Mouse (Mus musculus): ENCODE measurements around the gene Gtf3c6.
"Not testable (repeated sequence)": the region's sequence is repeated elsewhere in the genome, so short reads cannot be mapped to it uniquely, and the experiment has no call there.

Gene Gtf3c6

DNA sequence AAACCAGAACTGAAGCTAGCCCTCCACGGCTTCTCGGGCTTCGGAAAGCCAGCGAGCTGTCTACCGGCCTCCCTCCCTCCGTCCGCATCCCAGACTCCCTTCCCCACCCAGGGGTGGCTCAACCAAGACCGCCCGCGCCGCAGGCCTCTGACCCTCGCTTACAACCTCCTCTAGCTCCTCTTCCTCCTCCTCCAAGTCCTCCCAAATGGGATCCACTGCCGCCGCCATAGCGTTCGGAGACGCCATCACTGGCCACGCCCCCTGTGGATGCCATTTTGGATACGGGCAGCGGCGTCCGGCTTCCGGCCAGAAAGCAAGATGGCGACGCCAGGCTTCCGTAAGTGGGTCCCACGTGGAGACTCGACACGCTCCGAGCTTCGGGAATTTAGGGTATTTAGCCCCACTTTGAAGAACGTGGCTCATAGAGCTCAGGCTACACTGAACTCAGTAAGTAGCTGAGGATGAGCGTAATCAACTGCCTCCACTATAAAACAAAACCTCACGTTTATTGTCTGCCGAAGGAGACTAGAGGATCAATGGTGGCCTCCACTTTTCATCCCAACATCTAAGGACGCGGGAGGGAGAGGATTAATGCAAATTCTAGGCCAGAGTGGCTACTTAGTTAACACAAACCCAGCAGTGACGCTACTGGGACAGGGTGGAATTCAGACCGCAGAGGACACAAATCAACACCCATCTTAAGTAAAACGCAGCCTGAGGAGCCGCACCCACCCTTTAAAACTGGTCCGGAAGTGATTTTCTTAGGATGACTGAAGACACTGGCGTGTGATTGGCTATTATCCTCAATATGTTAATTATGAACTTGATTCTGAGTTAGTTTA, at the start of gene Gtf3c6:
Gene Gtf3c6, minus strand, starts transcription at position 695 of the 842 bp plus-strand sequence.
- peak; percentile 75 to 89 for DNase-seq (ENCODE audit: low read depth in 1 of 2, low spot score in 2 of 2)

DNA sequence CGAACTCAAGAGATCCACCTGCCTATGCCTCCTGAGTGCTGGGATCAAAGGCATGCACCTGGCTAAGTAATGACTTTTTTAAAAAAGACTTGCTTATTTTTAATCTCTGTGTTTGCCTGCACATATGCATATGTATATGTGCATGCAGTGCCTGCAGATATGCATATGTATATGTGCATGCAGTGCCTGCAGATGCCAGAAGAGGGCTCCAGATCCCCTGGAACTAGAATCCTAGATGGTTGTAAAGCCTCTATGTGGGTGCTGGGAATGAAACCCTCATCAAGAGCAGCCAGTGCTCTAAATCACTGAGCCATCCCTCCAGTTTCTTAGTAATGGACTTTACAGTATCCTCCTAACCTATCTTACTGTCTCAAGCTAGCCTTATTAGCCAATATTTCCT, 48.1 kb upstream of the Gtf3c6 start:
- no peak for DNase-seq (ENCODE audit: low read depth in 1 of 2, low spot score in 2 of 2)

DNA sequence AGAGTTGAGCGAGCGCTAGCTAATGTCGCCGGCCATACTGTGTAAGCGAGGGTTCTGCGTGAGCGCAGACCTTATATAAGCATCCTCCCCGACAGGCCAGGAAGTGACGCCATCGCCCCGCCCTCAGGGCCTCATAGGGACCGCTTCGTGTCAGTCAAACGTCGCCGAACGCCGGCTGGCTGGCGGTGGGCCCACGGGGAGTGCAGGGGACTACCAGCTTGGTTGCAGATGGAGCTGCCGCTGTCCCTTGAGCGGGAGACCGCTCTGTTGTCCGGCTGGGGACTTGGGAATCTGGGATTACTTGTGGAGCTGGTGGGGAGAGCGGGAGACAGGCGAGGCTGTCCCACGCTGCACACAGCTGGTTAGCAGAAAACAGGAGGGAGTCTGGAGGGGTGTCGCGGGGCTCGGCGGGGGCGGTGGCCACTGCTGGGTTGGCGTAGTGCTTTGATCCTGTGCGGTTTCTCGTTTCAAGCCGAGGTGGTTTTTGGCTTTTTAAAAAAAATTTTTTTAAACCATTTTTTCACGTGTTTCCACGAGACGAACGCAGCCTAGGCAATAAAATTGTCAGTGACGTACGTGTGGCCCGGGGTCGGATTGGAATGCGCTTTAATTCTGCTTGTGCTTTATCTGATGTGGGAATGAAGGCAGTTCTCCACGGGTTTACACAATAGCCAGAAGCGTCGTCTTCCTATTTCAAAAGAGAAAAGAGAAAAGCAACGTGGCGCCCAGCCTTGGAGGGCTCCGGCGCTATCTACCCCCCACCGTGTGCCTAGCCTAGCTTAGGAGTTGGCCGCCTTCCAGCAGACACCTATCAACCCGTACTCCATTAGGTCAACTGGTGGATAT, 44.5 kb upstream of the Gtf3c6 start, which contains the start of gene Amd1:
Gene Amd1, minus strand, starts transcription at position 47 of the 846 bp plus-strand sequence.
- DNase-seq (ENCODE audit: low read depth in 1 of 2, low spot score in 2 of 2): peak; percentile 96 to 99

DNA sequence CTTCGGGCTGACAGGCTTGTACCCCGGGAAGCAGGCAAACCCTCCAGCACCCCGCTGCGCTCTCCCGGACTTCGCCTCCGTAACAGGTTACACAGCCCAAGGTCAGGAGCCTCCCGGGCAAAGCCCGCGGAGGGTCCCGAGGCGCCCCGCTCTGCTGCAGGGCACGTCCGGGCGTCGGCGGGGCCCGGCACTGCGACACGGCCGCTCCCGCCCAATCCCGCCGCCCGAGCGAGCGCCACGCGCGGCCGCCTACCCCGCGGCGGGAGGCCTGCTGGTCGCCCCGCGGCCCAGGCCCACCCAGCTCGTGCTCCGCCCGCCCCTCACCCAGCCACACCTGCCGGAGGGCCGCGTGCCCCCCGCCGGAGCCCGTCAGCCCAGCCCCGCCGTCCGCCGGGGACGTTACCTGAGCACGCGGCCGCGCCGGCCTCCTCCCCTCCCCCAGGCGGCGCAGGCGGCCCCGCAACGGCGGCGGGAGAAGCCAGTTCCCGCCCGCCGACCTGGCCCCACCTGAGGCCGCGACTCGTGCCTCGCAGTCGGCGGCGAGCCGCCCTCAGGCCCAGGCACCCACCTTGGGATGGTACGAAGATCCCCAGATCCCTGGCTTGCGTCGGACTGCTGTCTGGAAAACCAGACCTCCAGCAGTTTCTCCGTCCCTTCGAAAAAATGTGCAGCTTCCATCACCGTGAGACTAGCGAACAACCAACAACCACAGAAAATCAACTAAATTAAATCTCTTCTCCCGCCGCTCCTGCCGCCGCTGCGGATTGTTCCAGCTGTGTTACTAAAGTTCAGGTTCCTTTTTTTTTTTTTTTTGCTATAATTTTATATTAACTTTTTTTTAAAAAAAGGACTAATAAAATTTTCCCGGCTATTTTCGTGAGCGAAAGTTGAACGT, 43.5 kb upstream of the Gtf3c6 start:
- not testable (repeated sequence) for DNase-seq (ENCODE audit: low read depth in 1 of 2, low spot score in 2 of 2)

DNA sequence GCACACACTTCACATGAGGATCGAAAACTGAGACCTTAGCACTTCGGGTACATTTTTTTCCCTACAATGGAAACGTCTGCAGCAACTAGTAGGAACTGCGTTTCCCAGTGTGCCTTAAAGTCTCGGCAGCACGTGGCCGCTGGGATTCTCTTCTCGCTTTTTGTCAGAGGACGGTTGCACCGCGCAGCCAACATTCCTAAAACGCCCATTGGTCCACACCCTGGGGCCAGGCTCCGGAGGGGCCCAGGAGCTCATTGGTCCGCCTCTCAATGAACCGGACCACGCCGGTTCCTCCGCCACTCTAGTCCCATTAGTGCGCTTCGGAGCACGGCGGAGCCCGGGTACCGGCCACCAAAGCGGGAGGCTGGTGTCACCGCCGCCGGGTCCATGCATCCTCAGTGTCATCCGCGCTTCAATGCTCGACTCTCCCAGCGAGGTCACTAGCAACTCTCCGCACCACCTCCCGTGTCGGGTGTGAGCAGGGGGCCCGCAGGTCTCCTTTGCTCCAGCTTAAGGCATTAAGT, 42.8 kb upstream of the Gtf3c6 start:
- peak; percentile 14 to 39 for DNase-seq (ENCODE audit: low read depth in 1 of 2, low spot score in 2 of 2)

DNA sequence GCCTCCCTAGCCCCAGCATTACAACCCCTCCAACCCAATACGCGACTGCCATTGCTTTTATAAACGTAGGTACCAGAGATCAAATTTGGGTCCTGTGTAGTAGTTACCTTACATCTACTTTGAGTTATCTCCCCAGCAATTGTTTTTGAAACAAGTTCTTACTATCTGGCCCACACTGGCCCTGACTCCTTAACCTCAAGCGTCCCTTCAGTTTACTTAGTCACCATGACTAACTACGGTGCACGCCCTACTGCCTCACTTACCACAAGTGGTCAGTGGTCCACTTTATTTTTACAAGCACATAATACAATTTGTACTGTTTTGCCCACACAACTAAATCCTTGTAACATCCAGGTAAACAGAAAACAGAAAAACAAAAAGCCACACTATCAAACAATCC, 34.7 kb upstream of the Gtf3c6 start:
- no peak for DNase-seq (ENCODE audit: low read depth in 1 of 2, low spot score in 2 of 2)

DNA sequence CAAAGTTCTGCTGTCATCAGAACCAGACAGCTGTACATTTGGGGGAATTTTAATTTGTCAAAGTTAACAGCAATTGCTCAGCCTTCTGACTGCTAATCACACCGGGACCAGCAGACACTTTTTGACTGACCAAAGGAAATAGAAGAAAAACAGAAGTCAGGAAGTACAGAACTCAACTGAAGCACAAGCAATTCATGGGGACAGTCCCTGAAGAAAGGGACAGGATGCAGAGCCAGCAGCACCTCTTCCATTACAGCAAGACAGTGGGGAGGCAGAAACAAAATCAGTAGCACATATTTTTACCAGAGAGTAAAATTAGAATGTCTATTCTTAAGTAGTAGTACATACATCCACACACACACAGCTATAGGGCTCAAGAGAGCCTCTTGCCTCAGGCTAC, 28.9 kb upstream of the Gtf3c6 start:
- DNase-seq (ENCODE audit: low read depth in 1 of 2, low spot score in 2 of 2): no peak

DNA sequence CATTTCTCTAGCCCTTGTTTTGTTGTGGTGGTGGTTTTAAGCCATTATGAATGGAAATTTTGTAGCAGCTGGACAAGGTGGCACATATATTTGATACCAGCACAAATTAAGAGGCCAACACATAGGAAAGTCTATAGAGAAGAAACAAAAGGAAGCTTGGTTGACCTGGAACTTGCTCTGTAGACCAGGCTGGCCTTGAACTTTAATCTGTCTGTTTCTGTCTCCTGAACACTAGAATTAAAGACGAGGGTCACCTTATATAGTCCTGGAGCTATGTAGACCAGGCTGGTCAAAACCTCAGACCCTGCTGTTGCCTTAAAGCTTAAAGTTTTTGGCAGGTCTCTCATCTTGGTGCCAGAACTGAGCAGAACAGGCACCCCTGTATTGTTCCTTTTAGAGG, 27.7 kb upstream of the Gtf3c6 start:
- DNase-seq (ENCODE audit: low read depth in 1 of 2, low spot score in 2 of 2): no peak

DNA sequence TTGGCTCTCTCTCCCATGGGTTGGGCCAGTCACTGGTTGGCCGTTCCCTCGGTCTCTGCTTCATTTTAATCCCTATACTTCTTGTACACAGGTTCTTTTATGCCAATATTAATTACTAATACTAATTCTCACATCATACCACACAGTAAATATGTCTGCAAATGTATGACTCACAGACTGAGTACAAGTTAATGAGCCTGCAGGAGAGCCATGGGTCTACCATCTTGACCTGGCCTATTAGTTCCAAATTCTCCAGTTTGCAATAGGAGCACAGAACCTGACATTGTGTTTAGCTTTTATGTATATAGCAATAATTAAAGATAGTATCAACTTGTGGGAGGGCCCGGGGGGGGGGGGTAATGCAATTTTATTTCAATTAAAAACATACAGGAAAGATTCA, 27.1 kb upstream of the Gtf3c6 start:
- no peak for DNase-seq (ENCODE audit: low read depth in 1 of 2, low spot score in 2 of 2)

DNA sequence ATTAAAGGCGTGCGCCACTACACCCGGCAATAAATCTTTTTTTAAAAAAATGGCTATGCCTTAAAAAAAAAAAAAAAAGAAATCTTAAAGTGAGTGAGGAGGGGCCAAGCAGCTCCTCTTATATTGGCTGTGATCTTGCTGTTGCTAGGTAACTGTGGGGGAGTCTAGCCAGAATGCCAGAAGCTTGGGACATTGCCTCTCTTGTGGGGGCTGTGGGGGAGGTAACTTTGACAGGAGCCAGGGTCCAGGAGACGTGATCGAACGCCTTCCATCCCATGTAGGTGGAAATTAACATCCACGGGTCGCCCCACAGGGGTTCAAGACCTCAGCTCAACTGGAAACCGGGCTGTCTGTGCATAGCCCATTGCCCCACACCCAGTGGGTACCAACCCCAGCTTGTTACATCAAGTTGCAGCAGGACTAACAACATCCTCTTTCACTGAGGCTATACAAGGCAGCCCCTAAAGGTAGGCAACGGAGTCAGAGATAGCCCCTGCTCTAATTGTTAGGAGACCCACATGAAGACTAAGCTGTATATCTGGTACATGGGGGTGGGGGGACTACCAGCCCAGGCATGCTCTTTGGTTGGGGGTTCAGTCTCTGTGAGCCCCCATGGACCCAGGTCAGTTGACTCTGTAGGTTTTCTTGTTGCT, 26.4 kb upstream of the Gtf3c6 start:
- no peak for DNase-seq (ENCODE audit: low read depth in 1 of 2, low spot score in 2 of 2)

DNA sequence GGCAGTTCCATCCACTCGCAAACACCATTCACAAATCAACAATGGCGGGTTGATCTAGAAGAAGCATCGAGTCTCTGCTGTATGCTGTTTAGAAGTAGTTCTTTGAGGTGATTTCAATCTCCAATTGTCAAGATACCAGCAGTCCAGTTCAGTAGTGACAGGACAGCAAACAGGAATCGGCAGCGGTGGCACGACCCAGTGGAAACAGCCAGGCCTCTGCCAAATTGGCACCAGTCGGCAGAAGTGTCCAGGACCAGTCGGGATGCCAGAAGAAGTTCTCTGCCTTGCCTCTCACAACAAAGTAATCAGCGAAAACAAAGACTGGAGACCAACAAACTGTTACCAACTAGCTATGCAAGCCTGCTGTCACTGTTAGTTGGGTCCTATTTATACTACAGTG, 25.7 kb upstream of the Gtf3c6 start:
- no peak for DNase-seq (ENCODE audit: low read depth in 1 of 2, low spot score in 2 of 2)

DNA sequence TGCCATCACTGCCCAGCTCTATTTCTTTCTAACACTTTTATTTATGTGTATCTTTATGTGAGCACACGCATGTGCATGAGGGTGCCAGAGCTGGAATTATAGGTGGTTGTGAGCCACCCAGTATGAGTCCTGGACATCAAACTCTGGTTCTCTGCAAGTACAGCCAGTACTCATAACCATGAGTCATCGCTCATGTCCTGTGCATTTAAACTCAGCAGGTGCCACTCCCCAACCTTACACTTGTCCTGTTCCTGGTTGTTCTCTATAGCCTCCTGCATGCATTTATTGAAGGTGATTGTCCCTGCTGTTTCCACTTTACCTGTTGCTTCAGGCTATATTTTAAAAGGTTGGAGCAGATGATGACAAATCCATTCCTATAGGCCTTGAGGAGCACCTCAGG, 23.7 kb upstream of the Gtf3c6 start:
- DNase-seq (ENCODE audit: low read depth in 1 of 2, low spot score in 2 of 2): no peak

DNA sequence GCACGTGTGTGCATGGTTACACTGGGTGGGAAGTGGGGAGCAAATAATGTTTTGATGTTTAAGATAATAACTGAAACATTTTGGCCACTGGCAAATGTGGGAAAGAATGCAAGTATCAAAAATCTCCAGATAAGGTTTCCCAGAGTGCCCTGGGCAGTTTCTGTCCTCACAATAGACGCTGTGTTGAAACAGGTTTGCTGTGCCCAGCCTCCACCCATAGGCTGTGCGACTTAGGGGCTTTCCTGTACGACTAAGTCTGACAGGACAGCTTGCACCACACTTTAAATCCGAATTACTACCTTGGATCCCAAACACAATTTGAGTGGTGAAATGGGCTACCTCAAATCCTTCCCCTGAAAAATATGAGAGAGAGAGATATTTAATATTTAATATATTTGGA, 20.4 kb upstream of the Gtf3c6 start:
- no peak for DNase-seq (ENCODE audit: low read depth in 1 of 2, low spot score in 2 of 2)

DNA sequence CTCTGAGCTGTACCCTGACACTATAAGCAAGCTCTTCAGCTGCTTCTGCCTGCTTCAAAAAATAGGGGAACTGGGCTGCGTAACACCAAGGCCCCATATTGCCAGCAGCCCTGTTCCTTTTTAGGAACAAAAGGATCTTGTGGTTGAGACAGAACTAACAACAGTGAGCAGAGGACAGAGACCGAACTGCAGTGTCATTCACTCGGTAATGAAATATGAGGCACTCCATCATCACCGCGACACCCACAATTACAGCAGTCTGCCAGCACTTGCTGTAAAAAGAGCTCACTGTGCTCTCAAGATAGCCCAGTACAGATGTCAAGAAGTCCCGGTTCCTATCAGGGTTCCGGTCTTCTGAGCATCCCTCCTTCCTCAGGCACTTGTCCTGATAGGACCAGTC, 18.1 kb upstream of the Gtf3c6 start:
- DNase-seq (ENCODE audit: low read depth in 1 of 2, low spot score in 2 of 2): peak; percentile 49 to 60

DNA sequence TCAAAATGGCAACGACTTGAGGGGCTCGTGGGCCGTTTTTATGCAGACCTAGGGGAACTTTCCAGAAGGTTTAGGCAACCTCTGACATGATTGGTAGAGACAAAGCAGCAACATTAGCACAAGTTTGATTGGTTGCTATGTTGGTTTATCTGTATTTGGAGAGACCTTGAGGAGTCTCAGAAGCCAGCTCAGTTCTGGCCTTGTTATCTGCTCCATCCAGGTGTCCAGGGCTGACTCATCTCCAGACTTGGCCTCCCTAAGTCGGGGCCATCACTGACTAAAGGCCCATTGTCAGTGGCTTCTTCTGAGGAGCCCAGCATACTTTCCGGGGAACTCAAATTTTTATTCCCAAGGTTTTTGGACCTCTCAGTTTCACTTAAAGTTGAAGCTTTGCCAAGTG, 16.0 kb upstream of the Gtf3c6 start:
- no peak for DNase-seq (ENCODE audit: low read depth in 1 of 2, low spot score in 2 of 2)

DNA sequence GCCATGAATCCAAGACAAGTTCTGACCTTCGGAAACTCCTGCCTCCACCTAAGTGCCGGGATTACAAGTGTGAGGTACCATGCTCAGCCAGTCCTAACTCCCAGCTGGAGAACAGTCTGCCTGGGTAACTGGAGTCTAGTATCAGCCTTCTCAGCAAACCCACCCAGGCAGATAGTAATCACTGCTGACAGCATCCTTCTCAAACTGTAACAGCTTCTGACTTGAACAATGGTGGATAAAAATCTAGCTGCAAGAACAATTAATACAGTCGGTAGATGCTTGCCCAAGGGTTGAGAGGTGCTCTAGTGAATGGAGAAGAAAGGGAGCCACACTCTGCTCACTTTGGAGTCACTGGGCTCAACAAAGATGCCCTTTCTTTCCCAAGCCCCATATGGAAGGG, 13.3 kb upstream of the Gtf3c6 start:
- no peak for DNase-seq (ENCODE audit: low read depth in 1 of 2, low spot score in 2 of 2)

DNA sequence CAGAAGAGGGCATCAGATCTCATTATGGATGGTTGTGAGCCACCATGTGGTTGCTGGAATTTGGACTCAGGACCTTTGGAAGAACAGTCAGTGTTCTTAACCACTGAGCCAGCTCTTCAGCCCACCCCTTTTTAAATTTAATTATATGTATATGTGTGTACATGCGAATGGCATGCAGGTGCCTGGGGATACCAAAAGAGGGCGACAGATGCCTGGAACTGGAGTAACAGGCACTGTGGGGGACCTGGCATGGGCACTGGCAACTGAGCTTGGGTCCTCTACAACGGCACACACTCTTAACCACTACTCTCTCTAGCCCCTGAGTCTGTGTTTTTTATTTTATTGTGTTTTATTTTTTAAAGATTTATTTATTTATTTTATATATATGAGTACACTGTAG, 7.0 kb upstream of the Gtf3c6 start:
- no peak for DNase-seq (ENCODE audit: low read depth in 1 of 2, low spot score in 2 of 2)

DNA sequence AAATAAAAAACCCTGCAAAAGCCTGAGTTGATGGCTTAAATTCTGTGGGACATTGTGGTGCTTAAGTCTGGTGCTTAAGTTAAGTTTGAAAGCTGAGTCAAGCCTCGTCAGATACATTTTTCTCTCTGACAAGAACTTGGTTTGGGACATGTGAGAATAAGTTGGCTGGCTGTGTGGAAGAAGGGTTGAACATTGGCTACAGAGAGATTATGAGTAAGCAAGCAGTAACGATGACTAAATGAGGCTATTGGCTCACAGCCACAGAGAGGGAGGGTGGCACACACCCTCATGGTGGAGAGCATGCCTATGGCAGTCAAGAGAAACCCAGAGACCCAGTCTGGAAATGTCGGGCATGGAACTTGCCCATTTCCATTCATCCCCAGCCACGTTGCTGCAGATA, 5.8 kb upstream of the Gtf3c6 start:
- no peak for DNase-seq (ENCODE audit: low read depth in 1 of 2, low spot score in 2 of 2)

DNA sequence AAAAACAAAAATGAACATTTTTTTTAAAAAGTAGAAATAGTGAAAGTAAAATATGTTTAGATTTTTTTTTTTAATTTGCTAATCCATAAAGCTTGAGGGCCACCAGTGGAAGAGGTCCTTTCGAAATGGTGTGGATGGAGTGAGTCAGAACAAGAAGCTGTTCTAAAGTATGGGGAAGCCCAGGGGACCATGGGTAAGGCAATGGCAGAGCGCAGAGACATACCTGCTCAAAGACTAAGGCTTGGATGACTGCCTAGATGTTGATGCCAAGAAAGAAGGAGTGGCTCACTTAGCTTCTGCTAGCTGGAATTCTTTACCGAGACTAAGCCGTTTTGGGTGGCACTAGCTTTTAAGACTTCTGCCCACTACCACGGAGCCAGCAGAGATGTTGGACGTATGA, 4.3 kb upstream of the Gtf3c6 start:
- no peak for DNase-seq (ENCODE audit: low read depth in 1 of 2, low spot score in 2 of 2)

DNA sequence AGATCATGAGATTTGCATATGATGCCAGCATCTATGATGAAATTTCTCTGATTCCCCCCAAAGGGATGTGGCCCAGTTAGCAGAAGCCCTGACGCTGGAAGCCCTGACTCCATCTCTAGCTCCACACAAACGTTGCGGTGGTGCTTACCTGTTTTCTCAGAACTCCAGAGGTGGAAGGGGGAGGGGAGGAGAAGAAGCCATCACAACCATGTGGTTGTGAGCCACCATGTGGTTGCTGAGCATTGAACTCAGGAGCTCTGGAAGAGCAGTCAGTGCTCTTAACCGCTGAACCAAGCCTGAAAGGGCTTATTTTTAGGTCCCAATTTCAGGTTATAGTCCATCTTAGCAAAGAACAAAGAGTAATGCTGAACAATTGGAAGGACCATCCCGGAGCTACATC, 2.4 kb upstream of the Gtf3c6 start:
- DNase-seq (ENCODE audit: low read depth in 1 of 2, low spot score in 2 of 2): no peak

DNA sequence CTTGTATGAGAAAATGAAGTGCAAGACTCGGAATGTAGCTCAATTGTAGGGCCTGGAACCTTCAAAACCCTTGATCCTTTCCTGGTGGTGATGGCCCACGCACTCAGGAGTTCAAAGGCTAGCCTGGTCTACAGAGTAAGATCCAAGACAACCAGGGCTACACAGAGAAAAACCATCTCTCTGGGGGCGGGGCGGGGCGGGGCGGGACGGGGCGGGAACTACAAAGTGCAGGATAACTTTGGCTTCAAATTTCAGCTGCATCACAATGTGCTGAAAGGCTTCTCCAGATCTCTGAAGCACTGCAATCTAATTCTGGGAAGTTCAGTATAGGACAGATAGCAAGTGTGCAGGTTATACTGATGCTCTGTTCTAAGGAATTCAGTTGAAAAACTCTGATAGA, 1.6 kb upstream of the Gtf3c6 start:
- no peak for DNase-seq (ENCODE audit: low read depth in 1 of 2, low spot score in 2 of 2)
